Mouse (Mus musculus): Measurements from ENCODE around the gene Zfp644. TPM values are rescaled to one million over a fixed set of nuclear protein-coding genes. Genes with fewer than 3 reads are reported as not detected.

Gene Zfp644
- 96.0 and 98.1 TPM in 2 replicates for total RNA-seq (2014; fragmentation: Nextera tagmentation)
- total RNA-seq (2017), result 75.3 and 86.9 TPM in 2 replicates

DNA sequence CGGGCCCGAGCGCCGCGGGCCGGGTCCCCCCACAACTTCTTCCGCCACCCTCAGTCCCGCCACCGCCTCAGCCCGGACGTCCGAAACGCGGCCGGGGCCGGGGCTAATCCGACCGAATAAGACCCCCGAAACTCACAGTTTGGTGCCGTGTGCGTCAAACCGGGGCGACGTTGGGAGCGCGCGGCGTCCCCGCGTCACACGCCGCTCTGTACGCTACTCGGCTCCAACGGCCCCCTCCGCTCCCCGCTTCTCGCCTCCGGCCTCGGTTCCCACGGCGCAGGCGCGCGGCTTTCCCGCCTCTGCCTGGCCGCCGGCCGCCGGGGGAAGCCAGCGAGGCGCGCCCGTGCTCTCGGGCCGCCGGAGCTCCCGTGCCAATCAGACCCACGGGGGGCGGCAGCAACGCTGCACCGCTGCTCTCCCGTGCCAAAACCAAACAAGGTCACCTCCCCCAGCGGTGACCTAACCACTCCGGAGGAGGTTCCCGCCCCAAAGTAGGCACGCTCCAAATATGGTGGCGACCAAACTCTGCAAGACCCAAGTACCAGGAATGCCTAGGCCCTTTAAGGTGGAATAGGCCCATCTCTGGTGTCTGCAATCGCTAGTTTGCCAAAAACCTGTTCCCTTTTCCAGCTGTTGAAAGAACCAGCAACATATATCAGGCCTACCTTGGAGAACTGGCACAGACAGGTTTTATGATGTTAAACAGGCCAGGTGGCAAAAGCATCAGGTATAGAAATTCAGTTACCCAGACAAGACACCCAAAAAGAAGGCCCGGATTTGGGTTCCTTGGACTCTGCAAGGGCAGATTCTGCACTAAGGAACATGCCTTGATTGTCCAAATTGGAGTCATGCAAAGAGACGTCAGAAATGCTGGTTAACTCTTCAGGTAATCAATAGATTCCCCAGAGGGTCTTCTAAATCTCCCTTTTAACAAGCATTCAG is at the start of gene Zfp644:
Zfp644 (minus strand) TSS at position 892 of the 942 bp plus-strand sequence.
- peak; percentile 91 for ATAC-seq (replicated peaks; ENCODE audit: low FRiP score, low TSS enrichment, poor library complexity, severe bottlenecking)

DNA sequence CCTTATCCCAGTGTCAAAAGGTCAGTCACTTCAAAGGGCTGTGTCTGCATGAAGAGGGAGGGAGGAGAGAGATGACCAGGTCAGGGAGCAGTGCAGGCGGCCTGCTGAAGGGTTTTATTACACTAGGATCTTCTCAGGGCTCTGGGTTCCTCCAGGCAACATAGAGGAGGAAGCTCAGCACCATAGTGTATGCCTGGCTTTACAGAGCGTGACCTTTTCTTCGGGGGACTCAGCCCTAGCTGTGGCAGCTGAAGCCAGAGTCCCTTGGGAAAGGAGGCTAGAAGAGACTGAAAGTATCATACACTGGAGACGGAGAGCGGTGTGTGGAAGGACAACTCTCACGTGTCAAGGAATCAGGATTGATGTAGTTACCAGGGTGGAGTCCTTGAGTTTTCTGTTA is 42.6 kb upstream of the Zfp644 start:
- ATAC-seq (replicated peaks; ENCODE audit: low FRiP score, low TSS enrichment, poor library complexity, severe bottlenecking), result no peak

GRCm38 (mm10) chr5:106723487-106723886 is 26.4 kb upstream of the Zfp644 start:
- ATAC-seq (replicated peaks; ENCODE audit: low FRiP score, low TSS enrichment, poor library complexity, severe bottlenecking), result no peak

- no peak for ATAC-seq (replicated peaks; ENCODE audit: low FRiP score, low TSS enrichment, poor library complexity, severe bottlenecking)
These were observed 25.7 kb upstream of the Zfp644 start for GRCm38 (mm10) chr5:106722771-106723170.

DNA sequence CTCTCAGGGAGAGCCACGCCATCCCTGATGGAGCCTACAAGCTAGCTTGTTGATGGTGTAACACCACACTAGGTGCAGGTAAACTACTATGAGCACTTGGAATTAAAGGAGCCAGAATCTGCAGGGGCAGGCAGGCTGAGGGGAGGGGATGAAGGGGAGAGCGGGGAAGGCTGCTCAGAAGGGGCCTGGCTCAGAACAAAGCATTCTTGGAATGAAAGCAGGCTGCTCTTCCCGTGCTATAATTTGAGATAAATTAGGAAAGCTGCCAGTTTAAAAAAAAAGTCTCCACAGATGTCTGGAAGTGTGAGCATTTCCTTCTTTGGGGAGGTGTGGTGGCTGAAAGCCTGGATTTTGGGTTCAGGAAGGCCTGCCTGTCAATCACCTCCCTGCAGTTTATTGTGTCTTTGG is 14.8 kb upstream of the Zfp644 start:
- ATAC-seq (replicated peaks; ENCODE audit: low FRiP score, low TSS enrichment, poor library complexity, severe bottlenecking), result no peak

- ATAC-seq (replicated peaks; ENCODE audit: low FRiP score, low TSS enrichment, poor library complexity, severe bottlenecking), result no peak
These were observed 14.2 kb upstream of the Zfp644 start for GRCm38 (mm10) chr5:106711220-106711726.

DNA sequence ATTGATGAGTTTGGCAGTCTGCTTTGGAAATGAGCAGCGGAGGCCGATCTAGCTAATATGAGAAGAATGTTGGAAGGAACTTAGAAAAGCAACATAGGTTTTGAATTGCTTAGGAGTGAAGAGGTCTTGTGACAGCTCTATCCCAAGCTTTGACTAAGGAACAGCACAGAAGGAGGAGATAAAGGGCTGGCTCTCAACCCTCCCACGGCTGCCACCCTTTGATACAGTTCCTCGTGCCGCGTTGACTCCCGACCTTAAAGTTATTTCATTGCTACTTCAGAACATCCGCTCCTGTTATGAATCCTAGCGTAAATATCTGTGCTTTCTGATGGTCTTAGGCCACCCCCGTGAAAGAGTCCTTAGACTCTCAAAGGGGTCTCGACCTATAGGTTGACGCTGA is 13.5 kb upstream of the Zfp644 start:
- peak; percentile 80 for ATAC-seq (replicated peaks; ENCODE audit: low FRiP score, low TSS enrichment, poor library complexity, severe bottlenecking)

GRCm38 (mm10) chr5:106710085-106710409 is 13.0 kb upstream of the Zfp644 start:
- ATAC-seq (replicated peaks; ENCODE audit: low FRiP score, low TSS enrichment, poor library complexity, severe bottlenecking), result peak; percentile 6; the same call in 1 of the 2 replicates

GRCm38 (mm10) chr5:106709388-106710084 is 12.4 kb upstream of the Zfp644 start:
- peak; percentile 72 for ATAC-seq (replicated peaks; ENCODE audit: low FRiP score, low TSS enrichment, poor library complexity, severe bottlenecking)

DNA sequence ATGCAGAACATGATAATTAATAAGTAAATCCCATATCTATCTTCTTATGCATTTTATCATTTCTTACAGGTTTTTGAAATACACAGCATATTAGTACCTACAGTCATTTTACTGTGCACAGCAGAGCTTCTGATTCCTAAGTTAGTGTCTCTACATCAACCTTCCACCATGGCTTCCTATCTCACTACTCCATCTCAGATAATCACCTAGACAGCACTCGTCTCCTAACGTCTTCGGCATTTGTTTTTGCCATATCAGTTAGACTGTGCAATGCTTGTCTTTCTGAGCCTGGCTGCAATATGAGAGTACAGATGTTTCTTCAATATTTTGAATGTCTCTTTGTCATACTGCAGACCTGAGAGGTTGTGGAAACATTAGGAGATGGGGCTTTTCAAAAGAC is 9.3 kb upstream of the Zfp644 start:
- no peak for ATAC-seq (replicated peaks; ENCODE audit: low FRiP score, low TSS enrichment, poor library complexity, severe bottlenecking)

DNA sequence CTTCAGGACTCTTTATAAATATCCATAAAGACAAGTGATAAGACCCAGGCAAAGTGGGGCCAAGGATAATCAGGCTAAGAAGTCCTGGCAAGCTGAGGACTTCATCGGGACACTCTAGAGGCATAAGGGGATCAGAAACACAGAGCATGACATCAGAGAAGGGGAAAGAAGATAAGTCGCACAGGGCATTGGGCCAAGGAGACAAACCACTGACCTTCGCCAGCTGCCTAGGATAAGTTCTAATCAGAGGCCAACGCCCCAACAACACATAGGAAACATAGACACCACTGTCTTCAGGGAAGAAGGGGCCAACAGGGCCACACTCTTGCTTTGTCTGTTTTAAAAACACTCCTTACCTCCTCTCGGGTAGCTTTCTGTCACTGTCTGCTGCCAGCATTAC is 8.1 kb upstream of the Zfp644 start:
- ATAC-seq (replicated peaks; ENCODE audit: low FRiP score, low TSS enrichment, poor library complexity, severe bottlenecking), result peak; percentile 86

DNA sequence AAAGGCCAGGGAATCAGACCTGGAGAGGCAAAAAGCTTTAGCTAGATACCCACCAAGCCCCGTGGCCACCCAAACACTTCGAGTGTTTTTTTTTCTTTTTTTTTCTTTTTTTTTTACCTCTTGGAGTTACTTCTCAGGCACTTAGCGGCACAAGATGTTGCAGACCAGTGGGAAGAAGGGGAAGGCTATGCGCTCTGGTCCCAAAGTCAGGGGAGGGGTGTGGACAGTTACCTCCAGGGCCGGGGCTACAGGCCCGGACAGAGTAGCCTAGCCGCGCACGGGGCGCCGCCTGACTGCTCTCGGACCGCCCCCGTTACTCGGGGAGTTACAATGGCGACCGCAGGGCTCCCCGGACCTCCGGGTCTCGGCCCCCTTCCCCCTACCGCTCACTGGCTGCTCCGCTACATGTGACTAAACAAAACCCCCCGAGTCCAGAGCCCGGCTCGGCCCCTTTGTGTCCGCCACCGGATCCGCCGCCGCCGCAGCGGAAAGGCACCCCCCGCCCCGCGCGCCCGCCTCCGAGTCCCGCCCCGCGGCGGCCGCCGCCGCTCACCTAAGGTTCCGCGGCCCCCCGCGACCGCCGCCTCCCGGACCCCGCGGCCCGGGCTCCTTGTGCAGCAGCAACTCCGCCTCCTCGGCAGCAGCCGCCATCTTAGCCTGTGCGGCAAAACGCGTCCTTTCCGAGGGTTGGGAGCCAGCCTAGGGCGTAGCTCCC is 1.2 kb downstream of the Zfp644 start:
- peak; percentile 35 for ATAC-seq (replicated peaks; ENCODE audit: low FRiP score, low TSS enrichment, poor library complexity, severe bottlenecking)

GRCm38 (mm10) chr5:106695141-106695540 is 1.9 kb downstream of the Zfp644 start:
- no peak for ATAC-seq (replicated peaks; ENCODE audit: low FRiP score, low TSS enrichment, poor library complexity, severe bottlenecking)

DNA sequence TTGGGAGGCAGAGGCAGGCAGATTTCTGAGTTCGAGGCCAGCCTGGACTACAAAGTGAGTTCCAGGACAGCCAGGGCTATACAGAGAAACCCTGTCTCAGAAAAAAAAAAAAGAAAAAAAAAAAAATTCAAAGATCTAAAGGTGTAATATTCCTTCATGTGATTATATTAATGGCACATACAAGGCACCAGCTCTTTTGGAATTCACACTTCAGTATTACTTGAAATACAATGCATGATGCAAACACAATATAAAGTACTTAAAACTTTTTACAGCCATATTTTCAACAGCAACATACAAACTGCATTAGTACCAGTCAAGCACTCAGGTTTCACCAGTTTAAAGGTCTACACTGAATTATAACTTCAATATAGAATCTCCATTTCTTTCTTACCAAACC is 2.4 kb downstream of the Zfp644 start:
- no peak for ATAC-seq (replicated peaks; ENCODE audit: low FRiP score, low TSS enrichment, poor library complexity, severe bottlenecking)

- peak; percentile 45 for ATAC-seq (replicated peaks; ENCODE audit: low FRiP score, low TSS enrichment, poor library complexity, severe bottlenecking)
These were observed 4.1 kb downstream of the Zfp644 start for GRCm38 (mm10) chr5:106693034-106693433.

DNA sequence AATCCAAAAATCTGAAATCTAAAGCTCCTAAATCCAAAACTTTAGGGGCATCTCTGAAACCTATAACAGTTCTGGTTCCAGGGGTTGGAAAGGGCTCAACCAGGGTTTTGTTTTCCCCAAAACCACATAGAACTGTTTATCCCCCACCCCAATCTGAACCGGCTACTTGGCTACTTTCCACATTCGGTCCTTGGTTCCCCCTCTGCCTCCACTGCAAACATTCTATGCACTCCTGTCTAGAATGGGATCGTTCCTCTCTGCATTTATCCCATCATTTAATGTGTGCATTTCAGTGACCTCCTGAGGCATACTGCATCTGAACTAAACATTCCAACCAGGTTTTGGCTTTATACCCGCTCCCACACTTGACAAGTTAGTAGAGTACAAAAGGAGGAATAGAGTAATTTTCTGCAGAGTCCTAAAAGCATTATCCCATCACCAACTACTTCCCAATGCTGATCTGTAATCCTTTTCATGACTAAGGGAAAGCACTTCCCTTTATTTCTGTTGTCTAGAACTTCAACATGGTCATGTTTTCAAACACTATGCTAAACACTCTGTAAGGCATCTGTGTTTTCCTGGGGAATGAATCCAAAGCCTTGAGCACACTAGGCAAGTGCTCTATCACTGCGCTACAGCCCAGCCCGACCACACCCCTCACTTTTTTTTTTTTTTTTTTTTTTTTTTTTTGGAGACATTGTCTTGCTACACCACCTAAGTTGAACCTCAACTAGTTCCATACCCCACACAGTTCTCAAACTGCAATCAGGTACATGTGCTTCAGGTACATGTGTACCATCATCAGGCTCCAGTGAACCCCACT is 16.2 kb downstream of the Zfp644 start:
- peak; percentile 32; the same call in 1 of the 2 replicates for ATAC-seq (replicated peaks; ENCODE audit: low FRiP score, low TSS enrichment, poor library complexity, severe bottlenecking)

GRCm38 (mm10) chr5:106679659-106680058 is 17.4 kb downstream of the Zfp644 start:
- ATAC-seq (replicated peaks; ENCODE audit: low FRiP score, low TSS enrichment, poor library complexity, severe bottlenecking), result no peak

DNA sequence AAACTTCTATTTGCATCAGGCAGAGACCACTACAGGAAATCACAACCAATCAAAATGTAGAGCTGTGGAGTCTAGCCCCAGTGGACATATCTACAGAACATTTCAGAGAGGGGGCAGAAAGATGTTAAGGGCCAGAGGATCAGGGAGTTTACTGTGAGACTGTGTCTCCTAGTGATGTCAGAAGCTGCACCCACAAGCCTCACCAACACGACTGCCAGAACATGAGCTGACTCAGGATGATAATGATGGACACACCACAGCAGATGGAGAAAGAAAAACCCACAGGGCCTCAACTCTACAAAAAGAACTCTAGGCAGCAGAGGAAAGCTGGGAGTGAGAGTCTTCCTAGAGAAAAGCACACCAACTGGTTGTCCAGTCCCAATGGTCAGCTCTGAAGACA is 18.3 kb downstream of the Zfp644 start:
- ATAC-seq (replicated peaks; ENCODE audit: low FRiP score, low TSS enrichment, poor library complexity, severe bottlenecking), result peak; percentile 62

DNA sequence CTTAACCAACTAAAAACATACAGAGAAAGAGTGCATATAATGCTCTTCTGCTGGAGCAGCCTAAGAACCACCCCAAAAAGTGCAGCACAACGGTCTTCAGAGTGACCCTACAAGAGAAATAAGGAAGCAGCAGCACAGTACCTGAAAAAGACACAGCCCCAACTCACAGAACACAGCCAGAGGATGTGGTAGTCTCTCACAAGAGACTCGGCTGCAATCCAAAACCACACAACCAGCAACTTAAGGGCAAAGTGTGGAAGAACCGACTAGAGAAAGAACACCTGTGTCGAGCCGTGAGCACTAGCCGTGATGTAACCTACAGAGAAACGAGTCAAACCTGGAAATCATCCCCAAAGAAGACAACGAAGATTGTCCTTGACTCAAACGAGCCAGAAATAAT is 20.3 kb downstream of the Zfp644 start:
- ATAC-seq (replicated peaks; ENCODE audit: low FRiP score, low TSS enrichment, poor library complexity, severe bottlenecking), result no peak
